Mouse (Mus musculus) cortical plate, adult 2 months (tissue): ENCODE results near the gene Prkar1b.

Experiments
- CTCF ChIP-seq: fragments of 200-500 bp; IDR thresholded peaks from 2 replicates; pipeline ENCODE4 v1.5.1; 2011; ENCODE audit warnings: mild to moderate bottlenecking, control low read depth, low read length; ENCODE audit not compliant: insufficient read depth; ENCODE audit errors: extremely low read depth
- POLR2A ChIP-seq: fragments of 200-500 bp; IDR thresholded peaks from 2 replicates; pipeline ENCODE4 v1.6.1; 2011; ENCODE audit warnings: mild to moderate bottlenecking, low read length, control low read depth; ENCODE audit not compliant: insufficient read depth; ENCODE audit errors: extremely low read depth

DNA sequence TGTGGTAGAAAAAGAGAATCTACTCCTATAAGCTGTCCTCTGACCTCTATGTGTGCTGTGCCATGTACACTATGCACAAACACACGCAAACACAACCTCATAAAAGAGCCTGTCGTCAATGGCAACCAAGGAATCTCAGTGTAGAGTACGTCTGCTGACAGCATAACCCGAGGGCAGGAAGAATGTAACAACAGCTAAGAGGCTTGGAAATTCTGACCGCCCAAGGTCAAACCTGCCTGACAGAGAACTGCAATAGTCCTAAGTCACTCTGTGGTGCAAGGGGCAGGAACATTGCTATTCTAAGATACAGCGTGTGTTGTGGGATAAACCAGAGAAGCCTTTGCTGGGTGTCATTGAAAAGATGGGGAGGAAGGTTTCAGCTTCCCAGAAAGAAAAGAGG, 68.4 kb downstream of the Prkar1b start:
- TF ChIP-seq POLR2A (no peak), CTCF (no peak)
